Mouse (Mus musculus) left cerebral cortex, adult 9 months (tissue): ENCODE results near the gene Zfp276.

Experiments
- DNase-seq, 2 experiments: peaks; one replicate each; pipeline ENCODE4 v3.0.0; 2022; ENCODE audit warnings: low spot score in 2 of 2

Gene Zfp276

DNA sequence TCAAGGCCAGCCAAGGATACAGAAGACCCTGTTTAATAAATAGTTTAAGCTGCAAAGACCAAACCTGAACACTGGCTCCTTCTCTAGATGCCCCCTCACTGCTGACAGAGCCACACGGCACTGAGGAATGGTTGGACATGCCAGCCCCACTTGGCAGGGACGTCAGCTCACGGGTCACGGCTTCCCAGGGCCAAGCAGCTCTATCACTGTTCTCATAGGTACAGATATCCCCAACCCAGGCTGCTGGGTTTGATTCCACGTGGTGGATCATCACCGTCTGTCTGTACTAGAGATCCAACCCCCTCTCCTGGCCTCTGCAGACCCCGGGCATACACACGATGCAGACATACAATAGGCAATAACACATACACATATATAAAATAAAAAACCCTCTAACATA lies 36.7 kb downstream of the Zfp276 start:
- no peak for DNase-seq

DNA sequence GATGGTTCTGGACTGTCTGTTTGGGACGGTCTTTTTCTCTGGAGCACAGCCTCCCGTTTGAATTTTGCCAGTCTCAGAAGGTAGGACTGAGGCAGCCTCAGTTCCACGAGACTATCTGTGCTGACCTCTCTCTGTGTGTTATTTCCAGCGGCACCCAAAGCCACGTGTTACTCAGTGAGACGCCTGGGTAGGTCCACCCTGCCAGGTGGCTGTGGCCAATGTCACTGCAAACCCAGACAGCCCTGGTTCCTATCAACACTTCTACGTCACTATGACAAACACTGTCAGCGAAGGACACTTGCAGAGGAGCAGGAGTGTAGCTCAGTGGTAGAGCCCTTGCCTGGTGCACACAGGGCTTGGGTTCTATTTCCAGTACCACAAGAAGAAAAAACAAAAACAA lies 37.7 kb downstream of the Zfp276 start:
- no peak for DNase-seq

DNA sequence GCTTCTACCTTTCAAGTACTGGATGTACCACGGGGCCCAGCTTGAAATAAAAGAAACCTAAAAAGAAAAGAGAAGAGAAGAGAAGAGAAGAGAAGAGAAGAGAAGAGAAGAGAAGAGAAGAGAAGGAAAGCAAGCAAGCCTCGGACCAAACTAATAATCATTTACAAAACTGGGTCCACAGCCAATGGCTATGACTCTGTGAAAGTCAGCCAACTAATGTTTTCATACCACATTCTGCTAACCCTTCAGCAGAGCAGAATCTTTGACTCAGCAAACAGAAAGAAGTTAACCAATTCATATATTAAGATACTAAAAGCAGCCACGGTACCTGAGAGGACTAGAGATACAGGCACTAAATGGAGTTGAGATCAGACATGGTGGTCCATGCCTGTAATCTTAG lies 38.3 kb downstream of the Zfp276 start:
- DNase-seq: no peak

DNA sequence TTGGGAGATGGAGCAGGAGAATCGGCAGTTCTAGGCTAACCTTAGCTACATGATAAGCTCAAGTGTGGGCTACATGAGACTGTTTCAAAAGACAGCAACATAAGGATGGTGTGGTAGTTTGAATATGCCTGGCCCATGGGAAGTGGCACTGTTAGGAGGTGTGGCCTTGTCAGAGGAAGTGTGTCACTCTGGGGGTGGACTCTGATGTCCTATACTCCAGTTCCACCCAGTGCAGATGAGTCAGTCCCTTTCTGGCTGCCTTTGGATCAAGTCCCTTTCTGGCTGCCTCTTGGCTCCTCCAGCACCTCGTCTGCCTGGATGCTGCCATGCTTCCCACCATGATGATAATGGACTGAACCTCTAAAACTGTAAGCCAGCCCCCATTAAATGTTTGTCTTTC lies 38.8 kb downstream of the Zfp276 start:
- no peak for DNase-seq

DNA sequence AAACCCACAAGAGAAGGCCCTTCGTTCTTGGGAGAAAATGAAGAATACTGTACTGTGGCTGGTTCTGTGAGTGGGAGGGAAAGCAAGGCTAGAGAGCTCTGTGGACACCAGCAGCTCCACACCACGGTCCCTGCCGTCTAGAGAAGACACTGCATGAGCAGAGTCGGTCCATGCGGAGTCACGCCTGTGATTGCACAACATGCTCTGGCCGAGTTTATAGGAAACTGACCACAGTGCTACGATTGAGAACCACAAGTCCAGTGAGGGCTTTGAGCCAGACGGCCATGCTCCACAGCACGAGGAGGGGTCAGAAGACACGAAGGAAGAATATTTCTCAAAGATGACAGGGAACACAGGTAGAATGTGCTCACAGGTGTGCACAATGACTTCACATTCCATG lies 44.3 kb downstream of the Zfp276 start:
- DNase-seq: no peak

DNA sequence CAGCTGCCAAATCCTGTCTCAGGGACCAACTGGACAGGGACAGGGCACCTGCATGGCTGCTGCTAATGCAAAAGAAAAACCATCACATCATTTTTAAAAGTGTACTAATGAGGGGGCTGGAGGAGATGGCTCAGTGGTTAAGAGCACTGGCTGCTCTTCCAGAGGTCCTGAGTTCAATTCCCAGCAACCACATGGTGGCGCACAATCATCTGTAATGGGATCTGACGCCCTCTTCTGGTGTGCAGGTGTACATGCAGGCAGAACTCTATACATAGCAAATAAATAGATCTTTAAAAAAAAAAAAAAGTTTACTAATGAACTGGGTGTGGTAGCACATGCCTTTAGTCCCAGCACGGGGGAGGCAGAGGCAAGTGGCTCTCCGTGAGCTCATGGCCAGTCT lies 54.7 kb downstream of the Zfp276 start:
- DNase-seq: no peak

DNA sequence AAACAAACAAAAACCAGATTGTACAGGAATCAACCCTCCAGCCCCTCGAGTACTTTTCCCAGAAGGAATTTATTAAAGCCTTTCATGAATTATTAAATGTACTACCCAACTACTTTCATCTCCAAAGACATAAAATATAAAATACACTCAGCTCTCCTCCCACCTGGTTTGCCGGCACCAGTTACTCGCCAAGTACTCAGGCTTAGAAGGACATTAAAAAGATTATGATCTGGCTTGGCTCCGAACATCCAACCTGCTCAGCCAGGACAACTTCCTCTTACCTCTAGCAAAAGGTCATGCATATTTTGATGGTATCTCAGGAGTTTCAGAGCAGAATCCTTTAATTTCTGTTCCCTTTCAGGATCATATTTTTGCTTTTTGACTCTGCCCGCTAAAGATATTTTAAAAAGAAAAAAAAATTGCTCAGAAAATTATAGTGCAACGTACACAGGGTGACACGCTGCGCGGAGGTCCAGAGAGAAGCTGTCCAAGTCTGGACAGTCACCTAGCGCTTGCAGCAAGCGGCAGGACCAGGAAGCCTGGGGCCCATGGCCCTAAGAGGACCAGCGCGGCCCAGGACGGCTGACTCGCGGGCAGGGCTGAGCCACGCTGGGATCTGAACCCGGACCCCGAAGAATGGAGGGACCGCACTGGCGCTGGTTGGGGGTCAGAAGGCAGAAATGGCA lies 63.9 kb downstream of the Zfp276 start:
- no peak for DNase-seq

DNA sequence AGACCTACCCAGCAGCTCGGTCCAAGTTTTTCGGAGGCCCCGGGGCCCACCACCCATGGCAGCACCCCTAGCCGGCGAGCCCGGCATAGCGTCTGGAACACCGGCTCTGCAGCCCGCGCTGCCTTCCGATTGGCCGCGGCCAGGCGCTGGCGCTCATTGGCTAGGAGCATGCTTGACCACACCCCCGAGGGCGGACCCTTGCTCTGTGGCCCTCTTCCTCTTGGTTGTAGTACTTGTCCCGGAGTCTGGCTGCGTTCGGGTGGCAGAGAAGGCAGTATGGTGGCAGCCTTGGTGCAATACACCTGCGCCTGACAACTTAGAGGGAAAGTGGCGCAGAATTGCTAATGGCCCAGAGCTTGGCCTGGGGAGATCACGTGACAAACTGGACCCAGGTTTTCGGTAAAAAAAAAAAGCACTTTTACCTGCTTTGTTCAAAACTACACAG lies 64.5 kb downstream of the Zfp276 start, which contains the start of gene Fanca:
TSS of gene Fanca (minus strand) at position 110 of the 445 bp plus-strand sequence.
- DNase-seq: peak; percentile 69 to 89
